Mouse (Mus musculus) spleen, adult 2 months (tissue): ENCODE data around the gene Atp6v1b1. TPM values are rescaled to one million over a fixed set of nuclear protein-coding genes. Genes with fewer than 3 reads are reported as not detected.

Experiments used
- DNase-seq, 2 experiments: peaks; one replicate each; pipeline versions ENCODE4 v3.0.0 to v3.0.0-alpha.2; 2012 to 2021; ENCODE audit warnings: low spot score in 2 of 2, low read depth in 1 of 2
- H3K27ac ChIP-seq: fragments of 200-500 bp; 2 replicates; pipeline ENCODE4 v1.5.1; 2012; ENCODE audit warnings: low read length, inconsistent platforms; ENCODE audit not compliant: insufficient read depth
- H3K27me3 ChIP-seq: fragments of 200-500 bp; 2 replicates; pipeline ENCODE4 v1.6.1; 2012; ENCODE audit warnings: mild to moderate bottlenecking, moderate library complexity, low read length, inconsistent platforms; ENCODE audit not compliant: control insufficient read depth, insufficient read depth
- H3K36me3 ChIP-seq: fragments of 200-500 bp; 2 replicates; pipeline ENCODE4 v1.6.1; 2012; ENCODE audit warnings: mild to moderate bottlenecking, low read length, inconsistent platforms; ENCODE audit not compliant: control insufficient read depth, insufficient read depth
- H3K4me1 ChIP-seq: fragments of 200-500 bp; 2 replicates; pipeline ENCODE4 v1.6.1; 2011; ENCODE audit warnings: inconsistent platforms; ENCODE audit not compliant: control insufficient read depth, insufficient read depth, insufficient read length
- H3K4me3 ChIP-seq: fragments of 200-500 bp; 2 replicates; pipeline ENCODE4 v1.5.1; 2011; ENCODE audit warnings: mild to moderate bottlenecking, inconsistent platforms; ENCODE audit not compliant: insufficient read depth, insufficient read length; ENCODE audit errors: extremely low read depth
- CTCF ChIP-seq: fragments of 200-500 bp; IDR thresholded peaks from 2 replicates; pipeline ENCODE4 v1.5.1; 2011; ENCODE audit warnings: mild to moderate bottlenecking, inconsistent platforms; ENCODE audit not compliant: insufficient read depth, insufficient read length, insufficient replicate concordance; ENCODE audit errors: extremely low read depth
- POLR2A ChIP-seq: fragments of 200-500 bp; IDR thresholded peaks from 2 replicates; pipeline ENCODE4 v1.6.1; 2011; ENCODE audit warnings: low read depth, low read length, inconsistent platforms
- WGBS: fragments of 180-500 bp; shearing (Covaris S2); methylation state at CpG from one replicate; pipeline ENCODE4 v1.1.7; 2018; 5-methylcytosine and 5-hydroxymethylcytosine counted together
- polyA plus RNA-seq: library from polyadenylated mRNA; depleted of rRNA; stranded (reverse); fragments of >200 nt; gene quantifications from 2 replicates; pipeline ENCODE4 v1.2.3, GENCODE M21; 2012; rRNA removed

Gene Atp6v1b1
- polyA plus RNA-seq, 1 experiment, result 0.14 TPM

DNA sequence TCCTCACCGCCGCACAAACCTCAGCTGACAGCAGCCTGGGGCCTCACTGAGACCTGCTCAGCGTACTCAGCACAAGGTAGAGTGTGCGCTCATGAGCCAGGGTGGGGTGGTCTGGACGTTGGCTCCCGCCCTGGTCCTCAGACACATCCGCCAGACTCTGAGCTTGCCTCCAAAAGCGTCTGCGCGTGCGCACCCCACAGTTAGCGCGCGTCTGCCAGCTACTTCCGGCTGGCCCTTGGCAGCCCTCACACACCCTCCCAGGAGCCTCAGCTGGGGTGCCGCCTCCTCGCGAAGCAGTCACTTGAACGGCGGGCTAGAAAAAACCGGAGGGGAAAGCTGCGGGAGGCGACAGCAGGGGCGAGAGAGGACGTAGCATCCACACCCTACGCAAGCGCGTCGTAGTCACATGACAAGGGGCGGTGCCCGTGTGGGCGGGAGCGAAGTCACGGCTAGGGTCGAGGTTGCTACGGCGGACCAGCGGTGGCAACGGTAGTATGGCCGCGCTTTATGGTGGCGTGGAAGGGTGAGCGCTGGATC lies 52.0 kb downstream of the Atp6v1b1 start, which contains the start of gene Nagk:
TSS of gene Nagk (plus strand) at position 223 of the 537 bp plus-strand sequence.
- Histone ChIP-seq H3K36me3 (no peaks in the 10 kb centered on the region), H3K27me3 (no peaks in the 10 kb centered on the region), H3K4me1 (peaks cover 8% of the 10 kb centered on the region; the same call in 1 of the 2 replicates), H3K27ac (peak within 1 kb of the TSS; percentile 91), H3K4me3 (peak within 1 kb of the TSS; percentile 75)
- peak; percentile 94 for DNase-seq
- TF ChIP-seq POLR2A (peak; percentile 77; the same call in 1 of the 2 replicates), CTCF (no peak)
- under 1% methylated on average over 43 of the region's 43 CpGs for WGBS

- no peak for TF ChIP-seq POLR2A
- peak in 1 of 2 experiments; percentile 8 for DNase-seq
- WGBS, result 3% methylated on average over 13 of the region's 13 CpGs
Measured at GRCm38 (mm10) chr6:83795492-83795900, 52.7 kb downstream of the Atp6v1b1 start.

GRCm38 (mm10) chr6:83796686-83797085 lies 53.9 kb downstream of the Atp6v1b1 start:
- Histone ChIP-seq H3K36me3 (peaks cover 1% of the 10 kb centered on the region), H3K27ac (no peak overlapping the region), H3K27me3 (no peaks in the 10 kb centered on the region), H3K4me3 (no peak overlapping the region), H3K4me1 (peaks cover 8% of the 10 kb centered on the region; the same call in 1 of the 2 replicates)
- 82% methylated on average over 3 of the region's 3 CpGs for WGBS
- TF ChIP-seq POLR2A (no peak), CTCF (no peak)
- DNase-seq, result no peak

More at GRCm38 (mm10) chr6:83795492-83795900, 52.7 kb downstream of the Atp6v1b1 start:
- Histone ChIP-seq H3K27me3 (no peaks in the 10 kb centered on the region), H3K4me3 (peak overlapping the region; percentile 75), H3K27ac (peak overlapping the region; percentile 91), H3K36me3 (no peaks in the 10 kb centered on the region; the same call in 1 of the 2 replicates), H3K4me1 (peaks cover 8% of the 10 kb centered on the region; the same call in 1 of the 2 replicates)

- no peaks in the 10 kb centered on the region for H3K27me3 ChIP-seq
- H3K4me1 ChIP-seq, result no peaks in the 10 kb centered on the region
- TF ChIP-seq POLR2A, result no peak
- no peak for TF ChIP-seq CTCF
- no peak overlapping the region for H3K27ac ChIP-seq
- no peak overlapping the region for H3K4me3 ChIP-seq
- no peak for DNase-seq
- WGBS, result 94% methylated on average over 5 of the region's 5 CpGs
- peaks cover 12% of the 10 kb centered on the region for H3K36me3 ChIP-seq
Measured at GRCm38 (mm10) chr6:83802033-83802432, 59.2 kb downstream of the Atp6v1b1 start.

DNA sequence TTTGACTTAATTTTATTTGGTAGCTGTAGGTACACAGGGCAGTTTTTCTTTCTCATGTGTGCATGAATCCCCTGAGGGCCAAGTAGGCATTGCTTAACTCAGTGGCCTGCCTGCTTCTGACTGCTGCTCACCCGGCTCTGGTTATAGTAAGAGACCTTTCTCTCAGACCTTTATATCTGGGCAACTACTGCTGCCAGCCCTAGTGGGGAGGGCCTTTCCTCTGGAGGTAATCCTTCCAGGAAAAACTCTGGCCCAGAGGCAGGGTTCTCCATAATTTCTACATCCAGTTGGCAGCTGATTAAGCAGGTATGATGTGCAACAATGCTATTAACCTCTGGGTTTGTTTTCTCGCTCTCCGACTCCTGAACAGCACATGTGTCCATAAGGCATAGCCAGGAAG lies 60.1 kb downstream of the Atp6v1b1 start:
- Histone ChIP-seq H3K4me1 (no peaks in the 10 kb centered on the region), H3K27ac (no peak overlapping the region), H3K36me3 (peaks cover 15% of the 10 kb centered on the region), H3K27me3 (no peaks in the 10 kb centered on the region), H3K4me3 (no peak overlapping the region)
- 91% methylated on average over 3 of the region's 3 CpGs for WGBS
- no peak for DNase-seq
- TF ChIP-seq POLR2A (no peak), CTCF (no peak)

Other genes with a start within 250 kb of the Atp6v1b1 start
- 41.8 and 44.9 TPM in 2 replicates for gene Dguok, start 236.0 kb upstream of the Atp6v1b1 start, polyA plus RNA-seq
- gene Actg2, start 206.7 kb upstream of the Atp6v1b1 start, polyA plus RNA-seq, result 14.8 and 15.9 TPM in 2 replicates
- gene Stambp, start 170.3 kb upstream of the Atp6v1b1 start, polyA plus RNA-seq, result 5.1 and 5.2 TPM in 2 replicates
- gene Clec4f, start 86.8 kb upstream of the Atp6v1b1 start, polyA plus RNA-seq, result not detected in 2 replicates
- gene Cd207, start 65.1 kb upstream of the Atp6v1b1 start, polyA plus RNA-seq, result 0.49 and 3.4 TPM in 2 replicates
- gene Vax2, start 31.7 kb upstream of the Atp6v1b1 start, polyA plus RNA-seq, result not detected in 2 replicates
- not detected in 2 replicates for gene Ankrd53, start 19.7 kb downstream of the Atp6v1b1 start, polyA plus RNA-seq
- 71.3 and 71.7 TPM in 2 replicates for gene Tex261, start 32.8 kb downstream of the Atp6v1b1 start, polyA plus RNA-seq
- 12.7 and 16.1 TPM in 2 replicates for gene Nagk, start 52.0 kb downstream of the Atp6v1b1 start, polyA plus RNA-seq
- 5.0 and 6.1 TPM in 2 replicates for gene Paip2b, start 88.8 kb downstream of the Atp6v1b1 start, polyA plus RNA-seq
- 7.3 and 8.7 TPM in 2 replicates for gene Zfp638, start 124.1 kb downstream of the Atp6v1b1 start, polyA plus RNA-seq